Mouse (Mus musculus) hematopoietic stem cell, adult 5-6 weeks (primary cell): ENCODE data around the gene Tubgcp5. TPM values are rescaled to one million over a fixed set of nuclear protein-coding genes. Genes with fewer than 3 reads are reported as not detected.
"Not testable (repeated sequence)": the region's sequence is repeated elsewhere in the genome, so short reads cannot be mapped to it uniquely, and the experiment has no call there.

ENCODE experiments used
- ATAC-seq, 2 experiments: fragments of 125-278 bp in 1 of 2; replicated peaks in 1 of 2; 2 replicates each; pipeline ENCODE4 v1.8.0; 2016 to 2017; ENCODE audit warnings: inconsistent platforms in 2 of 2, mild to moderate bottlenecking in 2 of 2, moderate number of reproducible peaks in 2 of 2, low read depth in 1 of 2, moderate TSS enrichment in 1 of 2; ENCODE audit not compliant: low FRiP score in 2 of 2, poor library complexity in 2 of 2, severe bottlenecking in 2 of 2, insufficient read depth in 1 of 2, low TSS enrichment in 1 of 2
- total RNA-seq: library from RNA; stranded (forward); fragments of 172-1452, 232-1000 nt; gene quantifications from 2 replicates; pipeline ENCODE4 v1.2.3, GENCODE M21; 2017

The Tubgcp5 gene
- total RNA-seq = 38.2 and 42.5 TPM in 2 replicates

DNA sequence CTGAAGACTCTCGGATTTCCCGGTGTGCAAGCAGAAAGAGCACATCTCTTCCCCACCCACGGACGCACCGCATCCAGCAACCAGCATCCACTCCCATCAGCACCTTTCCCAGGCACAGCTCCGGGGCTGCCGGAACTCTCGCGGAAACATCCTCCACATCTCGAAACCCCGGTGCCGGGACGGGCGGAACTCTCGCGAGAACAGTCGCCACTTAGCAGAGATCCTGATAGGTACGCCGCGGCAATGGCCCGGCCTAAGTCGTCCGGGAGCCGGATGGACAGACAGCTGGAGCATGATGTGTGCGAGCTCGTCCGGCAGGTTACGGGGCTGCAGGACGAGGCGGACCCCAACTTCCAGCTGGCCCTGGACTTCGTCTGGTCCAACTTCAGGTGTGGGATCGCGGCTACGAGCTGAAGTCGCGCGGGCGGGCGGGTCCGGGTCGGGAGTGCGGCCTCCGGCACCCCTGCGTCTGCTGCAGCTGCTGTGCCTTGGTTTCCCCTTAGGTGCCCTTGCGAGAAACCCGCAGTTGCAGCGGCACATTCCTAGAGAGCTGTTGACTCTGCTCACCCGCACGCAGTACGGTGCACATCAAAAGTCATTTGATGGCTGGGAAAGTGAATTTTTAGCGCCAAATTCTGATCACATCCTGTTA lies at the start of gene Tubgcp5:
Gene Tubgcp5, plus strand, starts transcription at position 203 of the 652 bp plus-strand sequence.
- ATAC-seq = peak; percentile 99 to 100

DNA sequence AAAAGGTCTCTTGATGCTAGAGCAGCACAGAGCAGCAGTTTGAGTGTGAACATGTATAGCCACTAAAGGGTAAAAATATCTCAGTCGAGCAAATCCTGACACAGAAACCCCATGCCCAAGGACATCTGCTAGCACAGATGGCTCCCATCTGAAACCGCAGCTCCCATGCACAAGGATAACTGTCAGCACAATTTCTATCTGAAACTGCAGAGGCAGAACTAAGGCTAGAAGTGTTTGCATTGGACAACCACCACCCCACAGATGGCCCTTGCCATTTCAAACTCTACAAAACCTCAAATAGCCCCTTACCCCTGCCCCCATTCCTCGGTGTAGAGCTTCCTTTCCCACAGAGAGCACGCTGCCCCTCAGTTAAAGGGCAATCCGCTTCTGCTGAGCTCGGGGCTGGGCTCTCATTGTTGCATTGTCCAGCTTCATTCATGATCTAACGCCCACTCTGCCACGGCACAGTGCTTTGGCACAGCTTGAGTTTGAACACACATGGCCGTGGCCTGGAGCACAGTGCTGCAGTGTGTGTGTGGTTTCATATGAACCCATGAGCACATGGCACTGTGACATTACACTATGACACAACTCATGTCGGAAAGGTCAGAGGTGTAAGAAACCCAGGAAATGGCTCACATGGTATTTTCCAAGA lies 49.3 kb upstream of the Tubgcp5 start:
- ATAC-seq = no peak

DNA sequence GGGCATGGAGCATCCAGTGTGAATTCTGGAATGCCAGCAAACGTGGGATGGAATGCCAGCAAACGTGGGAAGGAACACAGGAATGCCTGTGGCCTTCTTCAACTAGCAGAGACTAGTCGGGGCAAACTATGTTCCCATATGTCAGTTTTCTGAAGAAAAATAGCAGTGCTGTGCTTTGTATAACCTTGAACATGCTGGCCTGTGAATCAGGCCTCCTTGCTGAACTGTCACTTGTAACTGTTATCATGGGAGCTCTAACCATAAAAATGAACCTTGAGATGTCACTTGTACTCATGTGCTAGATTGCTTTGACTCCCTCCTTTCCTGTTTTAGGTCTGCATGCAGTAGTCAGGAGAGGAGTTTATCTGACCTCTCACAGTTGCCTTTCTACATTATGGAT lies 43.1 kb upstream of the Tubgcp5 start:
- ATAC-seq = no peak

DNA sequence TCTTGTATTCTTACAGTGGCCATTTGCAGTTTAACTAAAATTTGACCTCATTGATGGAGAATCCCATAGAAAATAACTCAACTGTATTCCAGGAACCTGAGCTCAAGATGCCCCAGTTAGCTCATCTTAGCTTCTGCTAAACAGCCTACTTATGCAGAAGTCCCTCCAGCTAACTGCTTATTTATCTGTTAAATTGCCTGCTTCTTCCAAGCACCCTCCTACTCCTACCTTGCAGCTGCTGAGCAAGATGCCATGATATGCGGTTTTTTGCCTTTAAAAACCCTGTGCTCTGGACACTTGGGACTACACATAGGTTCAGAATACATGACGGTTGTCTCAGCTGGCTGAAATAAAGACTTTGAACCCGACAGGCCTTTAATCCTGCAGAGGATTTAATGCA lies 34.6 kb upstream of the Tubgcp5 start:
- no peak for ATAC-seq

DNA sequence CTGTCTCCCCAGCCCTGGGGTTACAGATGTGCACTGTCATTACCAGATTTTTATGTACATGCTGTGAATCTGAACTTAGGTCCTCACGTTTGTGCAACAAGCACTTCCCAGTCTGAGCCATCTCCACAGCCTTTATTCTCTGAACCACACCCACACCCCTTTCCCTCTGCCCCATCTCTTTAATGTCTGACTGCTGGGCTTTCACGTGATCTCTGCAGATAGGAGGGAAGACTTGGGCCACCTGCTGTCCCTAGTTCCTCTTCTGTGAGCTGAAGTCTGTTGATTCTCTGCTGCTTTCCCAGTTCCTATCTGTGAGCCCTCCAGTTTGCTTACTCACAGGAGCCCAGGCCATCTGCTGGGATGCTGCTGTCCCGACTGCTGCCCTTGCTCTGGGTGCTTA lies 26.0 kb upstream of the Tubgcp5 start, which contains the start of gene Siglech:
Gene Siglech, plus strand, starts transcription at position 253 of the 400 bp plus-strand sequence.
- ATAC-seq = peak; percentile 44 to 67; a peak in 3 of 4 replicates

DNA sequence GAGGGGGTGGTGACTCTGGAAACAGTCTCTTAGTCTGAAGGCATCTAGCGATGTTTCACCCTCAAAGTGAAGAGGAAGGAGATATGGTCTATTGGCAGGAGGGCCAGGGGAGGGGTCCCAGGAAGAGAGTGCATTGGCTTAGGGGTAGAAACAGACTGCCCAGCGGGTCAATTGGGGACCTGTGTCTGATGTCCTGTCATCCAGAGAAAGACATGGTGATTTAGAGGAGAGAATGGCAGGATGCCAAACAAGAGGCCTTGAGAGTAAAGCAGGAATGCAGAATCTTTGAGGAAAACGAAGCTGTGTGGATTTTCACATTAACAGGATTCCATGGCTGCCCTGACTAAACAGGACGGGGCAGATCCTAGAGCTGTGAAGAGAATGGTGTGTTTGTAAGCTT lies 13.9 kb upstream of the Tubgcp5 start:
- ATAC-seq = no peak

DNA sequence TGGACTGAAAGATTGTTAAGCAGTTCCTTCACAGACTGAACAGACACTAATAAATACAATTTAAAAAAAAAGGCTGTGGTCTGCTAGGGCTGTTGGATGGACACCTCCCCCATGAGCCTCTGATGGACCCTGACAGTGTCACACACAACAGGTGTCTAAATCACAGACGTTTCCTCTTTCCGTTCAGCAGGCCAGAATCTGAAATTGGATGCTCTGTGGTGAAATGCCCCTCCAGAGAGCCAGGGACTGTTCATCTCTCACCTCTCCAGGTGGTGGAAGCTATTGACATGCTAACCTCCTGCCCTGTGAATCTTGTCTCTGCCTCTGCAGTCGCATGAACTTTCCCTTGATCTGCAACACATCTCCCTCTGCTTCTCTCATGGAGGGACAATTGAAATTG lies 11.5 kb upstream of the Tubgcp5 start:
- no peak for ATAC-seq

DNA sequence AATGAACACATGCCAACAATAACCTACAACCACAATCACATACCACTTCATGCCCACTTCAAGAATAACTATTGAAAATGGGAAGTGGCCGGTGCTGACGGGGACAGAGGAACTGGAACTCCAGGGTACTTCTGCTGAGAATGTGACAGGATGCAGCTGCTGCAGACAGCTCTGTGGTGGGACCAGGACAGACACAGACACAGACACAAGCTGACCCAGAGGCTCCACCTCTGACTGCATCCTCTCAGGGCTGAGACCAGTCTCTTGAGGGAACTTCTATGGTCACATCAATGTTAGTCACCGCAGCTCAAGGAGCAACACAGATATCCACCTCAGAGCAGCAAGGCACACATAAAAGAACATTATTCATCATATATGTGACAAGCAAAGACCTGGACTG lies 9.4 kb upstream of the Tubgcp5 start:
- ATAC-seq = peak; percentile 98 to 99

DNA sequence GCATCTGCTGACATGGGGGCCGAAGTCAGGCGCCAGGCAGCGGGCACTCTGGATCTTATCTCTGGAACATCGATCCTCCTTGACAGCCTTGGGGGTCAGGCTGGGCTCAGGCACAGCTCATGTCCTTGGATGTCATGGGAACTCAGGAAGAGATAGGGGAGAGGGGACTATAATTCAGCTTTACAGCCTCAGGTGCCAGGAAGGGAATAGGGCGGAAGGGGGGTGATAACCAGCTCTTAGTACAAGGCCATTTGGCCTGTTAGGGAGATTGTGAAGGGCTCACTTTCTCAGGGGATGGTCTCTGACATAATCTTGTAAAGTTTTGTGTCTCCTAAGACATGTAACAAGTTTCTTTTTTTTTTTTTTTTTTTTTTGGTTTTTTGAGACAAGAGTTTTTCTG lies 3.4 kb upstream of the Tubgcp5 start:
- ATAC-seq = not testable (repeated sequence)

DNA sequence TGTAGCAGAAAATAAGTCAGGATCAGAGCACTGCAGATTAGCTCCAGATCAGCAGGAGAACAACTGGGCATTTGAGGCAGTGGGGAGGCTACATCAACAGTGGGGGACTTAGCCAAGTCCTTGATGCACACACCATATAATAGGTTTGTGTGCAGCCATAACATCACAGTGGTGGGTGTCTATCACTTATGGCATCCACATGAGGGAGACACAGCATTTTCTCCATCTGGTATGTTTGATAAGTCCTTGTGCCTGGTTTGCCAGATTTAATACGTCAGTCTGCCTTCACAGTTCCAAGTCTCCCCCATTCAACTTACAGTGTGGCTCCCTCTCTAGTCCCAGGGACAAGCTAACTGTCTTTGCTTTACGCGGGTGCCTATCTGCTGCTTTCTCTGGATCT lies 1.7 kb upstream of the Tubgcp5 start:
- ATAC-seq = no peak

DNA sequence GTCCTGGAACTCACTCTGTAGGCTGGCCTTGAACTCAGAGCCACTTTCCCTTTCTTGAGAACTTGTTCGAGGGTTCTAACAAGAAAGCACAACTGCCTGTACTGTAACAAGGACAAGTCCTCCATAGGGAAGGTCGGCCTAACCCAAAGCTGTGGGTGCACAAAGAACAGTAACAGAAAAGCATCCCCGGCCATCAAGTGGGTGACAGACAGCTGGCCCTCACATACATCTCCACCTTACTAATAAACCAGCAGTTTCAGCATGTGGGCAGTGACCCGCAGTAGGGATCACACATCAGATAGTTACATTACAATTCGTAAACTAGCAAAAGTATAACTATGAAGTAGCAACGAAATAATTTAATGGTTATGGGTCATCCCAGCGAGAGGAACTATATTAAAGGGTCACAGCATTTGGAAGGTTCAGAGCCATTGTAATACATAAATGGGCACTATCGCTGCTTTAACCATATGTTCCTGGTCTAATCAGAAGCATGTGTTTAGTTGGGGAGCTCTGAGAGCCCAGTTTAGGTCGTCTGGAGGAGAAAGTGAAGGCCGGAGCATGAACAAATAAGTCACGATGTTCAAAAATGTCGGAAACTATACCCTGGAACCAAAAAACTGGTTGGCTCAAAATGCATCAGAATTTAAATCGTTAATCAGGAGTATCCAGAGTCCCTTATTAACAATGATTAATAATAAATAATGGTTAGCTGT lies 560 bp upstream of the Tubgcp5 start:
- ATAC-seq = 0 out of 4 replicates have a peak, but pooled peaks of 1 of the 2 experiments have one; percentile 12

DNA sequence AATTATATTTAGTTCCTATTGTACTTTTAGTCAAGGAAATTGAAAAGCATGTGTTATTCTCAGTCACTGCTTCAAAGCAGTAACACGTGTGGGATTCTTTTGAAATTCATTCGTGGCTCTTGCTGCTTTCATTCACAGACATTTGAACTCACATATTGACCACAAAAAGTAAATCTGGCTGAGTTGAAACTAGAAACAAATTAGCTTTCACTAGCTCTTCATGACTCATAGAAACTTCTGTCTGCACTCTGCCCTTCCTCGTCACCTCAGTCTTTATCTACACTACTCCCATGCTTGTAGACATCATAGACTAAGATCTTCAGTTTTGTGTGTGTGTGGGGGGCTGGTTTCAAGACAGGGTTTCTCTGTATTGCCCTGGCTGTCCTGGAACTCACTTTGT lies 6.0 kb downstream of the Tubgcp5 start:
- no peak for ATAC-seq

DNA sequence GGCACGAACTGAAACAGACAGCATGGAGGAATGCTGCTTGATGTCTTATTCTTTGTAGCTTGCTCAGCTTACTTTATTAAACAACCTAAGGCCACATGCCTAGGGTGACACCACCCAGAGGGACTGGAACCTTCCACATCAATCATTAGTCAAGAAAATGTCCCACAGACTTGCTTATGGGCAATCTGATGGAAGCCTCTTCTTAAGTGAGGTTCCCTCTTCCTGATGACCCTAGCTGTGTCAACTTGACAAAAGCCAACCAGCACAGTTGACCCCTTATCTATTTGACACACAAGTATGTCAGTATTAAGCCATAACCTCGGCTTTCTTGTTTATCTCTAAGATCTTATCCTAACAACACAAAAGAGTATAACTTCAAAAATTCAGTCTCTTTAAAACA lies 16.0 kb downstream of the Tubgcp5 start:
- ATAC-seq = no peak

DNA sequence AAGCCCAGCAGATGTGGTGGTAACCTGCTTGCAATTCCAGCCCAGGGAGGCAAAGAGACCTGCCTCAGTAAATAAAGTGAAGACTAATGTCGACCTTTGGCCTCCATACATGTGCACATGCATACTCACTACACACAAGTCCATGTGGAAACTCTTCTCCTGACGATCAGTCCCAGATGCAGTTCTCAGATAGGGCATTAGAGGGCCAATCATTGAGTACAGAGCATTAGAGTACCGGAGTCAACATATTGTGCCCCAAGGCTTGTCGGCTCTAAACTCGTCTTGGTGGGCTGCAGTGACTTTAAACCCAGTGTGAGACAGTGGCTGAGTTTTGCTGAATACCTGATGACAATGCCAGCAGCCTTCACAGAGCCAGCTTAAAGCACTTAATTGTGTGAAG lies 30.5 kb downstream of the Tubgcp5 start:
- no peak for ATAC-seq

DNA sequence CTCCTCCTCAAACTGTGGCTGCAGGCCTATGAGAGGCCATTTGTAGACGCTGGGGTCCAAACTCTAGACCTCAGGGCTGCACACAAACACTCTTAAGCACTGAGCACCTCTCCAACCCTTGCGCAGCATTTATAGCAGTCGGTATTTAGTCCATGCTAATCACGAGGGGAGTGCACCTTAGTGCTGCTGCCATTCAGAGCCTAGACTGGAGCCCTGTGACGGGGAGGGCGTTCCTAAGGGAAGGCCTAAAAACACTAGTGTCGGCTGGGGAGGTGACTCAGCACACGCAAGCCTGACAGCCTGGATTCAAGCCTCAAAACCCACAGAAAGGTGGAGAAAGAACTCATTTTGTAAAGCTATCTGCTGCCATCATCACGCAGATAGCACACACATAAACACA lies 33.6 kb downstream of the Tubgcp5 start:
- ATAC-seq = no peak

DNA sequence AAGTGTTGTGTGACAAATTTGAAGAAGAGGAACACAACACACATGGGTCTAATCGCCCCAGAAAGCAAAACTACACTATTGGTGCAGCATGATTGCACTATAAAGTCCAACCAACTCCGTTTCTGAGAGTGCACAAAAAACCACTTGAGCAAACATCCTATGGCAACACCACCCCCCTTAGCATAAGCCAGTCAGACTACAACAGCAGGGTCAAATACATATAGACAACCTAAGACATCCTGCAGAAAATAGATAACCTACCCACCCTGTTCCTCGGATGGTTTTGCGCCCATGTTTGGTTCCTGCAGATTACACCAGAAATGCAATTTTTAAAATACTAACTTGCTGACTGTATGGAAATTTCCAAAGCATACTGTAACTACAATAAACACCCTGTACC lies 42.9 kb downstream of the Tubgcp5 start:
- no peak for ATAC-seq

DNA sequence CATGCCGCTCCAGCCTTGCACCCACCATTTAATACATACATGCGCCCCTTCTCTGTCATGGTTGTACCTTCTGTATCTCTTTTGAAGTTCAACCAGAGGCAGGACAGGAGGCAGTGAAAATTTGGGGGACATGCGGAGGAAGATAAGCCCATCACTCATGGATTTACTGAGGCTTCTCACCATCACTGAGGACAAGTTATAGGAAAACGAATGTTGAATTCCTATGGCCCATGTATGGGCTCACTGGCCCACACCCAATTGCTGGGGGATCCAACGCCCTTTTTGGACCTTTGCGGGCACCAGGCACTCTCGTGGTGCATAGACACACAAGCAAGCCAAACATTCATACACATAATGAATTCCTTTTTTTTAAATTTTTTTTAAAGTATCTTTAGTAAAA lies 47.5 kb downstream of the Tubgcp5 start, which contains the start of gene Cyfip1:
Gene Cyfip1, plus strand, starts transcription at position 301 of the 400 bp plus-strand sequence.
- no peak for ATAC-seq

DNA sequence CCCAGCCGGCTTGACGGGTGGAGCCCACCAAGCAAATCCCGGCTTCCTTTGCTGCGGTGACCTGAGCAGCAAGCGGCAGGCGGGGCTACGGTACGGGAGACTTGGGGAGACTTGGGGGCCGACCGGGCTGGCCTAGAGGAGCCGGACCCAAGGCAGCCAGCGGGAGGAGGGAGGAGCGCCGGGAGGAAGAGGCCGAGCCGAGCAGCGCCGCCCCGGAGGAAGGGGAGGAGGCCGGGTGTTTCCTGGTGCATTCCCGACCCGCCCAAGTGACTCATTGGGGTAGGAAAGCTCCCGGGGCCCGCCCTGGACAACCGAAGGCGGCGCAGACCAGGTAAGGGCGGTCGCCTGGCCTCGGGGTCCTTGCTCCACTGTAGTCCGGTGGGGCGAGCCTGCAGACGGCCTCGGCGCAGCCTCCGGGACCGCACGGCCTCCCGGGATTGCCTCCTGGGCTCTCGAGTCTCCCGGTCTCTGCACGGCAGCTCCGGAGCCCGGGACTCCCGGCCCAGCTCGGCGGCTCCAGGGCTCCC lies 48.1 kb downstream of the Tubgcp5 start:
- peak; percentile 91 to 97 for ATAC-seq
